Mouse (Mus musculus) bone marrow, adult 2 months (tissue): ENCODE measurements around the gene Mgat4a. TPM values are rescaled to one million over a fixed set of nuclear protein-coding genes. Genes with fewer than 3 reads are reported as not detected.

Source experiments
- H3K27ac ChIP-seq: fragments of 200-500 bp; 2 replicates; pipeline ENCODE4 v1.5.1; 2012; ENCODE audit warnings: low read depth, mild to moderate bottlenecking, control low read depth, inconsistent platforms, low read length; ENCODE audit not compliant: control insufficient read depth, poor library complexity, insufficient read depth
- H3K4me1 ChIP-seq: fragments of 200-500 bp; 2 replicates; pipeline ENCODE4 v1.6.1; 2011; ENCODE audit warnings: low read length; ENCODE audit not compliant: control insufficient read depth, insufficient read depth
- H3K4me3 ChIP-seq: fragments of 200-500 bp; replicated peaks from 2 replicates; pipeline ENCODE3; 2011; ENCODE audit warnings: mild to moderate bottlenecking, low read depth, low read length, control low read depth; ENCODE audit not compliant: control insufficient read depth
- CTCF ChIP-seq: fragments of 200-500 bp; IDR thresholded peaks from 2 replicates; pipeline ENCODE4 v1.5.1; 2011; ENCODE audit warnings: low read length, control low read depth; ENCODE audit not compliant: control insufficient read depth, insufficient read depth
- POLR2A ChIP-seq: fragments of 200-500 bp; IDR thresholded peaks from 2 replicates; pipeline ENCODE4 v1.6.1; 2011; ENCODE audit warnings: low read depth, mild to moderate bottlenecking, control low read depth, low read length, borderline replicate concordance; ENCODE audit not compliant: control insufficient read depth
- WGBS: fragments of 180-500 bp; shearing (Covaris S2); methylation state at CpG from one replicate; pipeline ENCODE4 v1.1.7; 2018; 5-methylcytosine and 5-hydroxymethylcytosine counted together
- polyA plus RNA-seq: library from polyadenylated mRNA; stranded (reverse); fragments of >200 nt; gene quantifications from 2 replicates; pipeline ENCODE4 v1.2.4, GENCODE M21; 2011; ENCODE audit warnings: low replicate concordance; ENCODE audit not compliant: missing spikeins, insufficient read depth, insufficient read length

Mgat4a gene
- polyA plus RNA-seq, 1 experiment = 4.5 TPM

DNA sequence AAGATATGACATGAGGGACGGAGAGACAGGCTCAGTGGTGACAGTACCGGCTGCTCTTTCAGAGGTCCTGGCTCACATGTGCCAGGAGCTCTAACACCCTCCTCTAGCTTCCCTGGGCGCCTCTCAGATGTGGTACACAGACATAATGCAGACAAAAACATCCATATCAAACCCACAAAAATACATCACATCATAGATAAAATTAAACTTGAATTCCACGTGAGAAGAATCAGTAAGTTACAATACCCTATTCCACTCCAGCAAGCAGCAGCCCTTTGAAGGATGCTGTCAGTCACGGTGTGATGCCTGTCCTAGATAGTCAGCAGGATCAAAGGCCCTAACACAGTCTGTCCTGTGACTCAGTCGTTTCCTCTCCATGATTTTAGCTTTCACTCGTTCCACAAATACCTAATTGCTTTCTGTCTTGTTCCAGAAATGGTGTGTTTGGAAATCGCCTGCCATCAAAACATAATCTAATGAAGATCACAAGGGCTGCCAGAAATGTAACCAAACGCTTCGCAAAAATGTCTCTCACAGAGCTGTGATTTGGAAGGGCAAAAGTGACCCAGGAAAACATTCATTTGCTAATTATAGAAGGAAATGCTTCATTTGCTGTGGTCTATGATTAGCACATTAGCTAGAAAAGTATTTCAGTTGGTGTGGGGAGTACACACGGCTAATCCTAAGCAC lies 44.1 kb downstream of the Mgat4a start:
- 48% methylated on average over 11 of the region's 11 CpGs for WGBS
- Histone ChIP-seq H3K4me1 (peaks cover 2% of the 10 kb centered on the region), H3K4me3 (no peak overlapping the region), H3K27ac (no peak overlapping the region)
- TF ChIP-seq POLR2A (no peak), CTCF (no peak)

DNA sequence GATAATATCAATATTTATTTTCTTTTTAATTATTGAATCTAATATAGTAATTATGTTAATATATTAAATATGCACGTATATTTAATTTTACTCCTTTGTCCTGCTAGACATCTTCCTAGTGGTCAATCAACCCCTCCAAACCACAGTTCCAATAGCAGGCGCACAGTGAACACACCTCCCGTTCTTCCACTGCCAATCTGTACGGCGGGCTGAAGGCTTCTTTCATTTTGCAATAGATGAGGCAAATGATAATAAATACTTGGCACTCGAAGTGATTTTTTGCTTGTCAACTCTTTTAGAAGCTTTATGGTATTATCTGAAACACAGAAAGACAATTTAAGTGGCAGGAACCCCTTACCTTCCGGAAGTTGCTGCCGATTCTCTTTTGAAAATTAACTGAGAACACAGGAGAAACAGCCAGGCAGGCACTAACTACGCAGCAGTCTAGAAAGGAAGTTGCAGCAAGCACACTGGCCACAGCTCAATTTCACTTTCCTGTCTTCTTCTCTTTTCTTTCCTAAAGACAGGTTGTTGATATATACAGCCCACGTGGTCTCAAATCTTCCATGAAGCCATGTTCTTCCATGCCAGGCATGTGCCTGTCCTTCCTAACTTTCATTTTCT lies 45.0 kb downstream of the Mgat4a start:
- no peak overlapping the region for H3K27ac ChIP-seq
- peaks cover 3% of the 10 kb centered on the region for H3K4me1 ChIP-seq
- TF ChIP-seq POLR2A (no peak), CTCF (no peak)
- 3% methylated on average over 10 of the region's 10 CpGs for WGBS
- H3K4me3 ChIP-seq = peak overlapping the region; percentile 58

DNA sequence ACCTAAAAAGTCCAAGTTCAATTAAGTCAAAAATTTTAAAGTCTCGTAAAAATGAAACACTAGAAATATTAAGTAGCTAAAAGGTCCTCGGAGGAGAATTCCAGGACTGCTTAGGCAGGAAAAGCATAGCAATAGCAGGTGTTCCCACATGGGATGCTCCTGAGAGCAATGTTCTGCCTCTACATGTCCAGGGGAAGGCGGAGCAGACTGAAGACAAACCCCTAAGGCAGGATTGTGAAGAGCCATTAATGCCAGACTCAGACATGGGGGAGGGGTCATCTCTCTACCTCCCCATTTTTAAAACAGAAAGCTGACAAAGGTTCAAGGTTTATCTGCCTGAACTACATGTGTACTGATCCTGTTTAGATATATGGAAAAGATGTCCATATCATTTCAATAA lies 45.7 kb downstream of the Mgat4a start:
- Histone ChIP-seq H3K4me1 (peaks cover 5% of the 10 kb centered on the region), H3K27ac (no peak overlapping the region), H3K4me3 (no peak overlapping the region)
- TF ChIP-seq CTCF (no peak), POLR2A (no peak)
- 86% methylated on average over 3 of the region's 3 CpGs for WGBS

DNA sequence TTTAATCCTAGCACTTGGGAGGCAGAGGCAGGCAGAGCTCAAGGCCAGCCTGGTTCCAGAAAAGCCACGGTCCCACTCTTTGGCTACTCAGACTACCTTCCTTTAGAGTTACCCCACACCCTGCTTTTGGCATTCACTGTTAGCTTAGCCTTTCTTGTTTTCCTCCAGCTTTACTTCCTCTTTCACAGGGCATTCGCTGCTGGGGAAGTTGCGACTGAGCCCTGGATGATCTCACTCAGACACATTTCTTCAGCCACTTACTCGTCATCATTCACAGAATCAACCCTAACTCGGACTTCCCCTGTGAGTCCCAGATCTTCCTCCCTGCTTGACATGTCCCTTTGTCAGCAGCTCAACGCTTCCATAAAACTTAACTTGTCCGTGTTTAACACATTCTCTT lies 49.1 kb downstream of the Mgat4a start:
- peaks cover 5% of the 10 kb centered on the region for H3K4me1 ChIP-seq
- under 1% methylated on average over 7 of the region's 7 CpGs for WGBS
- H3K27ac ChIP-seq = peak overlapping the region; percentile 88
- TF ChIP-seq POLR2A (no peak), CTCF (no peak)
- H3K4me3 ChIP-seq = no peak overlapping the region

DNA sequence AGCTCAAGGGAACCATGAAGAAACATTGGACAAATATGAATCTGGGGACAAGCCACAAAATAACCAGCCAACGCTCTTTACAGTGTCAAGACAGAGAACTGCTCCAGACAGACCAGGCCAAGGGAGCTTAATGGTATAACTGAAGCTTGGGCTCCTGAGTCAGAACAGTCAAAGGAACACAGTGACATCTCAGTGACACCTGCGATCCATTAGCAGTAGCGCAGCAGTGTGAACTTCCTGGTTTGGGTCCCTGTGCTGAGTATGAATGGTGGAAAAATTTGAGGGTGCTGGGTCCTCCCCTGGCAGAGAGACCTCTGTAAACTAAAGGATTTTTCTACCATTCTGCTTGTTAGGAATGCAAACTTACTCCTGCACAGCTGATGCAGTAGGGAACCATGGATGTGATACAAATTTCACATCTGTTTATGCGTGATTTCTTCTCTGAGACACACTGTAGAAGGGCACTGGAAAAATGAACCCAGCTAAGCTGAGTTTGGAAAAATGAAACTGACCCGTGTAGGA lies 50.1 kb downstream of the Mgat4a start:
- Histone ChIP-seq H3K4me3 (no peak overlapping the region), H3K4me1 (peaks cover 5% of the 10 kb centered on the region), H3K27ac (no peak overlapping the region)
- WGBS = 72% methylated on average over 5 of the region's 5 CpGs
- TF ChIP-seq POLR2A (no peak), CTCF (no peak)

DNA sequence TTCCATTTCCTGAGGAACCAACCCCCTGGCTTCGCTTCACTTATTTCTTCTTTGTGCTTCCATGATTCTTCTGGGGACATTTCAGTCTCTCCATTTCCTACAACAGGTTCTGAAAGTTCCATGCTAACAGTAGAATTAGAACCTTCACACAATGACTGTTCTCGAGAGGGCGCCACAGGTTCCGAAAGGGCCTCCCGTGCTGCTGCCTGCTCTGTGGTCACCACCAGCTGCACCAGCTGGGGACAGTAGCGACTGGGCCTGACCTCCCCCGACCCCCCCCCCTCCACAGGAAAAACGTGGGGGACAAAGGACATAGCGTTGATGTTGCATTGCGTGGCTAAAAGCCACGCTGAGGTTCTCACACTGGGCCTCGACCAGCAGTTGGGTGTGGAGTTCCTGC lies 52.3 kb downstream of the Mgat4a start:
- no peak for TF ChIP-seq CTCF
- TF ChIP-seq POLR2A = no peak
- Histone ChIP-seq H3K4me3 (no peak overlapping the region), H3K27ac (peak overlapping the region; percentile 3; the same call in 1 of the 2 replicates), H3K4me1 (peaks cover 5% of the 10 kb centered on the region)
- 34% methylated on average over 12 of the region's 12 CpGs for WGBS

DNA sequence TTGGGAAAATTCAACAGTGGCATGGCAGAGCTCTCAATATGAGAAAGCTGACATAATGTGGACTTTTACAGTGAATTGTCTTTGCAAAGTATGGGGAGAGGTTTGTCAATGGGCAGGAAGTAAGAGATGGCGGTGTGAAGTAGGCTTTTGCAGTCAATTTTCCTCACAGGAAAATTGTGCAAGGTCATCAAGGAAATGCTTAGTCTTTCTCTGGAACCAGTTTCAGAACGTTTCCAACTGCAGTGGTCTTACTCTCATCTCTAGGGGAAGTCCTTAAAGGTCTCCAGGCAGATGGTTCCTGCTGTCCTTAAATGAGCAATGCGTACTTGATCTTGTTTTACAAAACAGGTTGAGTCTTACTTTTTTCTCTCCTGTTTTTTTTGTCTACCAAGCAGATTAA lies 53.8 kb downstream of the Mgat4a start:
- no peak overlapping the region for H3K4me3 ChIP-seq
- 28% methylated on average over 3 of the region's 3 CpGs for WGBS
- no peak for TF ChIP-seq CTCF
- no peak for TF ChIP-seq POLR2A
- H3K4me1 ChIP-seq = peaks cover 5% of the 10 kb centered on the region
- no peak overlapping the region for H3K27ac ChIP-seq

DNA sequence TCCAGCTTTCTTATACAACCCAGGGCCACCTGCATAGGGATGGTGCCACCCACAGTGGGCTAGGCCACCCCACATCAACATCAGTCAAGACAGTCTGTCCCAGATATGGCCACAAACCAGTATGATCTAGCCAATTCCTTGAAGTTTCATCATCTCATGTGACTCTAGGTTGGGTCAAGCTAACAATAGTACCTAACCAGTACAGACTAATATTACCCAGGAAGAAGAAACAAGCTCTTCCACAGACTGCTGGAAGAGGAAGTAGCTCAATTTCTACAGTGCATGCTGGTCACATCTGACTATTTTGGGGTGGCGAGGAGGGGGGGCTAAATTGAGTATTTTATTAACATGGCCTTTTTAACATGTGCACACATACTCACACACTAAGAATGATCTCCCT lies 54.4 kb downstream of the Mgat4a start:
- peaks cover 5% of the 10 kb centered on the region for H3K4me1 ChIP-seq
- TF ChIP-seq CTCF = no peak
- TF ChIP-seq POLR2A = no peak
- H3K27ac ChIP-seq = peak overlapping the region; percentile 52
- H3K4me3 ChIP-seq = no peak overlapping the region
- 31% methylated on average over 1 of the region's 1 CpGs for WGBS
